Mouse (Mus musculus) cerebellum, postnatal 36 days (tissue): Measurements from ENCODE around the gene Atp9a.
A peak's percentile ranks its signal among the peaks of the same experiment; 100 is the strongest.

Experiments used
- DNase-seq, 2 experiments: peaks; one replicate each; pipeline ENCODE4 v3.0.0; 2021 to 2022; ENCODE audit warnings: mixed read lengths in 2 of 2

Gene Atp9a

GRCm38 (mm10) chr2:168737878-168738277 lies 4.3 kb downstream of the Atp9a start:
- no peak for DNase-seq

GRCm38 (mm10) chr2:168734023-168734422 lies 8.2 kb downstream of the Atp9a start:
- peak; percentile 79 to 80 for DNase-seq

GRCm38 (mm10) chr2:168731258-168731657 lies 11.0 kb downstream of the Atp9a start:
- DNase-seq = no peak

- DNase-seq = no peak
Observed at GRCm38 (mm10) chr2:168729736-168730135, 12.5 kb downstream of the Atp9a start.

- DNase-seq = no peak
Observed at GRCm38 (mm10) chr2:168728045-168728444, 14.2 kb downstream of the Atp9a start.

GRCm38 (mm10) chr2:168726007-168726406 lies 16.2 kb downstream of the Atp9a start:
- no peak for DNase-seq

- DNase-seq = peak; percentile 57 to 64
Observed at GRCm38 (mm10) chr2:168721313-168721712, 20.9 kb downstream of the Atp9a start.

- no peak for DNase-seq
Observed at GRCm38 (mm10) chr2:168719742-168720141, 22.5 kb downstream of the Atp9a start.

GRCm38 (mm10) chr2:168718735-168719134 lies 23.5 kb downstream of the Atp9a start:
- DNase-seq = peak; percentile 50 to 58

GRCm38 (mm10) chr2:168718267-168718666 lies 23.9 kb downstream of the Atp9a start:
- DNase-seq = no peak

GRCm38 (mm10) chr2:168712199-168713176 lies 29.7 kb downstream of the Atp9a start:
- DNase-seq = peak; percentile 34 to 46

GRCm38 (mm10) chr2:168710979-168711378 lies 31.2 kb downstream of the Atp9a start:
- no peak for DNase-seq

- no peak for DNase-seq
Observed at GRCm38 (mm10) chr2:168707766-168708165, 34.4 kb downstream of the Atp9a start.

GRCm38 (mm10) chr2:168702266-168702665 lies 39.9 kb downstream of the Atp9a start:
- DNase-seq = peak; percentile 32 to 43

- DNase-seq = no peak
Observed at GRCm38 (mm10) chr2:168695027-168695403, 47.2 kb downstream of the Atp9a start.

- no peak for DNase-seq
Observed at GRCm38 (mm10) chr2:168694379-168695026, 47.7 kb downstream of the Atp9a start.

- DNase-seq = peak; percentile 75 to 78
Observed at GRCm38 (mm10) chr2:168691774-168692173, 50.4 kb downstream of the Atp9a start.

- DNase-seq = no peak
Observed at GRCm38 (mm10) chr2:168687326-168687725, 54.9 kb downstream of the Atp9a start.

GRCm38 (mm10) chr2:168685909-168686308 lies 56.3 kb downstream of the Atp9a start:
- no peak for DNase-seq

- DNase-seq = no peak
Observed at GRCm38 (mm10) chr2:168684695-168685094, 57.5 kb downstream of the Atp9a start.

- DNase-seq = peak in 1 of 2 experiments; percentile 30
Observed at GRCm38 (mm10) chr2:168683520-168684150, 58.6 kb downstream of the Atp9a start.

GRCm38 (mm10) chr2:168682721-168683120 lies 59.5 kb downstream of the Atp9a start:
- no peak for DNase-seq

GRCm38 (mm10) chr2:168681531-168681930 lies 60.7 kb downstream of the Atp9a start:
- no peak for DNase-seq
